Comparison of ENCODE assay signal across 8 mouse cellular contexts in genomic region chr6:86219494-86219893, GRCm38 (mm10). TPM values are rescaled to one million over a fixed set of nuclear protein-coding genes. Genes with fewer than 3 reads are reported as not detected.
DNase-seq lines count a peak whose midpoint lies in the region; ATAC-seq lines count a peak whose summit lies in the region.

No protein-coding gene starts in this region.

- ATAC-seq in liver, embryonic 11.5 days (replicated peaks; ENCODE audit: low FRiP score): no peak
- ATAC-seq in heart, embryonic 16.5 days (replicated peaks; ENCODE audit: extremely low read depth, insufficient read depth, low FRiP score): 0 out of 2 replicates have a peak, but pooled peaks have one; percentile 18
- no peak for ATAC-seq in stomach, embryonic 15.5 days (ENCODE audit: insufficient read depth, low FRiP score, low read depth)

- H3K9ac ChIP-seq in liver, embryonic 11.5 days (ENCODE audit: low read depth, low read length): no peak overlapping the region
- no peak overlapping the region for H3K9ac ChIP-seq in heart, embryonic 16.5 days (ENCODE audit: low read length)
- H3K9ac ChIP-seq in stomach, embryonic 15.5 days: no peak overlapping the region

- H3K4me2 ChIP-seq in liver, embryonic 11.5 days: no peak overlapping the region
- H3K4me2 ChIP-seq in heart, embryonic 16.5 days (ENCODE audit: low read depth, low read length): no peak overlapping the region
- no peak overlapping the region for H3K4me2 ChIP-seq in stomach, embryonic 15.5 days

- no peaks in the 10 kb centered on the region for H3K36me3 ChIP-seq in liver, embryonic 11.5 days (ENCODE audit: control insufficient read depth, insufficient read depth, low read length)
- no peaks in the 10 kb centered on the region for H3K36me3 ChIP-seq in heart, embryonic 16.5 days (ENCODE audit: control insufficient read depth, insufficient read depth)
- H3K36me3 ChIP-seq in stomach, embryonic 15.5 days: no peaks in the 10 kb centered on the region

- DNase-seq in liver (peak; percentile 22), MN1 (ENCODE audit: low spot score) (no peak)
- DNase-seq in liver, embryonic 11.5 days (ENCODE audit: low spot score): no peak
- DNase-seq in adrenal gland, postnatal 36 days: peak; percentile 81 to 86
- no peak for DNase-seq in neural tube, embryonic 10.5 days (ENCODE audit: extremely low spot score, low spot score)
- DNase-seq in thymus, postnatal 10 days (ENCODE audit: low spot score in 2 of 2): no peak

- no peak overlapping the region for H3K27ac ChIP-seq in liver, embryonic 11.5 days (ENCODE audit: low read depth, low read length)
- H3K27ac ChIP-seq in heart, embryonic 16.5 days (ENCODE audit: low read length): no peak overlapping the region
- peak overlapping the region; percentile 76 for H3K27ac ChIP-seq in stomach, embryonic 15.5 days

- no peaks in the 10 kb centered on the region for H3K27me3 ChIP-seq in liver, embryonic 11.5 days (replicated peaks; ENCODE audit: control insufficient read depth, insufficient read depth, low read length)
- no peaks in the 10 kb centered on the region for H3K27me3 ChIP-seq in heart, embryonic 16.5 days (ENCODE audit: control insufficient read depth, insufficient read depth, low read length)
- H3K27me3 ChIP-seq in stomach, embryonic 15.5 days (replicated peaks): no peaks in the 10 kb centered on the region

- H3K9me3 ChIP-seq in liver, embryonic 11.5 days (ENCODE audit: control insufficient read depth, low read length): no peaks in the 10 kb centered on the region
- no peaks in the 10 kb centered on the region for H3K9me3 ChIP-seq in heart, embryonic 16.5 days (replicated peaks; ENCODE audit: control insufficient read depth, low read length)
- no peaks in the 10 kb centered on the region for H3K9me3 ChIP-seq in stomach, embryonic 15.5 days

- no peaks in the 10 kb centered on the region; the same call in 1 of the 2 replicates for H3K4me1 ChIP-seq in liver, embryonic 11.5 days (replicated peaks; ENCODE audit: control insufficient read depth, insufficient read depth, low read length)
- no peaks in the 10 kb centered on the region for H3K4me1 ChIP-seq in heart, embryonic 16.5 days (ENCODE audit: control insufficient read depth, insufficient read depth, low read length)
- H3K4me1 ChIP-seq in stomach, embryonic 15.5 days: peaks cover 18% of the 10 kb centered on the region

- 43% methylated on average over 5 of the region's 5 CpGs for WGBS in liver, embryonic 11.5 days
- 54% methylated on average over 5 of the region's 5 CpGs for WGBS in heart, embryonic 16.5 days
- WGBS in stomach, embryonic 15.5 days: 52% methylated on average over 5 of the region's 5 CpGs

- H3K4me3 ChIP-seq in liver, embryonic 11.5 days (ENCODE audit: low read depth, low read length): no peak overlapping the region
- no peak overlapping the region for H3K4me3 ChIP-seq in heart, embryonic 16.5 days (ENCODE audit: low read length)
- no peak overlapping the region for H3K4me3 ChIP-seq in stomach, embryonic 15.5 days (replicated peaks)

RNA-seq across cellular contexts. Expression of gene Tgfa, which starts 24.5 kb away (rescaled TPM):
- polyA plus RNA-seq in liver, embryonic 11.5 days (2014; fragmentation: Nextera tagmentation; extraction: Ambion mirVana): 0.99 and 1.2 TPM in 2 replicates
- total RNA-seq in adrenal gland, postnatal 36 days (2021): 10 to 100 TPM; 12.0 to 20.8 TPM
- 2.5 and 2.7 TPM in 2 replicates for polyA plus RNA-seq in heart, embryonic 16.5 days (2015; fragmentation: Nextera tagmentation; extraction: Ambion mirVana)
- polyA plus RNA-seq in stomach, embryonic 15.5 days (2015; fragmentation: Nextera tagmentation; extraction: Ambion mirVana): 5.5 and 5.6 TPM in 2 replicates

Comparison
In these comparisons a context has a peak if more than half of its experiments do, and no peak if none do; other contexts are left out.
1. DNase-seq: peak in liver (single experiment) and adrenal gland, postnatal 36 days (2 of 2); none in liver, embryonic 11.5 days (single experiment), MN1 (single experiment), neural tube, embryonic 10.5 days (single experiment) and thymus, postnatal 10 days (0 of 2).